In the genomic region with DNA sequence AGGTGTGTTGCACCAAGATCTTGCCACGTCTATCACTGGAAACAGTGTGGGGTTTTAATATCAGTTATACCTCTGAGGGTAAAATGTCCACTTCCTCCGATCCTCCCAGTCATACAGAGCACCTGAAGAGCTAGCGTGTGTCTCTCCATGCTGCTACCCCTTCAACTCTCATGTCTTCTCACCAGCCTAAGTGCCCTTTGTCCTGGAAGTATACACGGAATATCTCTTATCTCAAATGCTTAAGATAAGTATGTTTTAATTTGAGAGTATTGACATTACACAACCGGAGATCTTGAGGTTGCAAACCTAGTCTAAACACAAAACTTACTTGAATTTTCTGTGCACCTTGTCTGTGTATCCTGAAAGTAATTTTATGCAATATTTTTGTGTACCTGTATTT, we compare ENCODE assay signal across 23 mouse cellular contexts.
DNase-seq lines count a peak whose midpoint lies in the region; ATAC-seq and TF ChIP-seq lines count a peak whose summit lies in the region.
"Had no signal": no experiment of that assay in that cellular context is flagged by ENCODE, and none has a peak within 500 bp of the region (broad histone marks: within the 10 kb centered on the region; RNA-seq: fewer than 3 reads in every experiment).

No protein-coding gene starts in this region.

- DNase-seq in heart, adult 11 months = peak; percentile 78
- DNase-seq in heart, adult 8-10 months (ENCODE audit: low spot score) = no peak
- peak; percentile 52 for DNase-seq in lung, postnatal 0 days (ENCODE audit: low spot score)
- no peak for DNase-seq in lung, postnatal 14 days
- no peak for DNase-seq in kidney, postnatal 36 days
- DNase-seq: adrenal gland, adult 8-10 months; adrenal gland, postnatal 14 days; adrenal gland, postnatal 36 days; B cell, adult 2 months; cerebellum, adult 11-12 months; cerebellum, adult 2 months; cerebellum, adult 9-10 months; cerebellum, postnatal 10 days; cerebellum, postnatal 25 days had no signal

- 0 out of 2 replicates have a peak, but pooled peaks have one; percentile 8 for ATAC-seq in lung, postnatal 0 days
- ATAC-seq: activated CD4-positive, CD25-positive, alpha-beta regulatory T cell, adult 4 months; CD4-positive, CD25-positive, alpha-beta regulatory T cell, adult 4 months; forebrain, embryonic 14.5 days; forebrain, embryonic 16.5 days; Patski had no signal

- H3K36me3 ChIP-seq in lung, postnatal 0 days (ENCODE audit: insufficient read depth, low read length) = no peaks in the 10 kb centered on the region
- H3K36me3 ChIP-seq: embryonic facial prominence, embryonic 10.5 days; embryonic facial prominence, embryonic 12.5 days had no signal

- TF ChIP-seq CTCF in lung, postnatal 0 days (IDR thresholded peaks at IDR 0.05) = no peak

- H3K4me1 ChIP-seq in lung, postnatal 0 days (ENCODE audit: insufficient read depth, low read depth, low read length) = no peaks in the 10 kb centered on the region; the same call in 1 of the 2 replicates

- H3K9me3 ChIP-seq in lung, postnatal 0 days (ENCODE audit: low read length) = no peaks in the 10 kb centered on the region
- H3K9me3 ChIP-seq: embryonic facial prominence, embryonic 10.5 days; embryonic facial prominence, embryonic 12.5 days; G1E had no signal

- H3K4me3 ChIP-seq in lung, postnatal 0 days (ENCODE audit: low read depth, low read length) = no peak overlapping the region
- H3K4me3 ChIP-seq: embryonic facial prominence, embryonic 10.5 days; embryonic facial prominence, embryonic 12.5 days had no signal

- 36% methylated on average over 5 of the region's 5 CpGs for WGBS in lung, postnatal 0 days

- H3K4me2 ChIP-seq in lung, postnatal 0 days (replicated peaks; ENCODE audit: low read depth, low read length) = no peak overlapping the region
- H3K4me2 ChIP-seq: embryonic facial prominence, embryonic 12.5 days had no signal

- peak; percentile 76 for TF ChIP-seq EP300 in lung, postnatal 0 days (IDR thresholded peaks at IDR 0.05)

- no peak overlapping the region for H3K9ac ChIP-seq in lung, postnatal 0 days (replicated peaks; ENCODE audit: low read depth)
- H3K9ac ChIP-seq: embryonic facial prominence, embryonic 12.5 days had no signal

- no peaks in the 10 kb centered on the region for H3K27me3 ChIP-seq in lung, postnatal 0 days (replicated peaks; ENCODE audit: insufficient read depth, low read length)
- H3K27me3 ChIP-seq: CH12.LX; embryonic facial prominence, embryonic 12.5 days; Patski had no signal

- H3K27ac ChIP-seq in lung, postnatal 0 days (ENCODE audit: low read length) = 0 out of 2 replicates have a peak overlapping the region, but pooled peaks have one; percentile 14
- H3K27ac ChIP-seq: embryonic facial prominence, embryonic 10.5 days; embryonic facial prominence, embryonic 12.5 days had no signal

Comparison
In these comparisons a context has a peak if more than half of its experiments do, and no peak if none do; other contexts are left out.
1. DNase-seq: peak in heart, adult 11 months (single experiment) and lung, postnatal 0 days (single experiment); none in heart, adult 8-10 months (single experiment), lung, postnatal 14 days (single experiment) and kidney, postnatal 36 days (0 of 2).